Mouse (Mus musculus): ENCODE results near the gene Lce1a2.

DNA sequence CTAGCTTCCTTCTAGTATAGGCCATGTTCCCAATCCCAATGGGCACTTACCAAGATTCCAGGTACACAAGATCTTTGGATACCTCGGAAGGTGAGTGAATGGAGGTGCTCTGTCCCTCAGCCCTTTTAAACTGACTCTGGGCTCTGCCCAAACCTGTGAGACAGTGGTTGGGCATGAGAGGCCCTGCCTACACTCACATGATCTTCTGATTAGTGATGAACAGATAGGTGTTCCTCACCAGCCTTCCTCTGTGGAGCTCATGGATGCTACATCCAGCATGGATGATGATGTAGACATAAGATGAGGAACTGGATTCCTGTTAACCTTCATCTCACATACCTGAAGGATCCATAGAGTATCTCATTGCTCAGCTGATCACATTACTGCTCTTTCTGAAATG is 21.9 kb downstream of the Lce1a2 start, which contains the start of gene Lce1a1:
- TF ChIP-seq POLR2A (IDR thresholded peaks at IDR 0.05; ENCODE audit: insufficient read depth, low read depth, low read length) (no peak), EP300 (IDR thresholded peaks at IDR 0.05; ENCODE audit: insufficient read depth, low read depth, low read length) (no peak)
